Mouse (Mus musculus) embryonic facial prominence, embryonic 10.5 days (tissue): ENCODE data around the gene Pcx. TPM values are rescaled to one million over a fixed set of nuclear protein-coding genes. Genes with fewer than 3 reads are reported as not detected.
A peak's percentile ranks its signal among the peaks of the same experiment; 100 is the strongest.

ENCODE experiments used
- DNase-seq: peaks from one replicate; pipeline ENCODE4 v3.0.0-alpha.2; 2017; ENCODE audit warnings: low spot score
- H3K27ac ChIP-seq: fragments of 300-500 bp; sonication (generic); replicated peaks from 2 replicates; pipeline ENCODE4 v1.5.1; 2016; ENCODE audit warnings: mild to moderate bottlenecking
- H3K27me3 ChIP-seq: fragments of 300-500 bp; sonication (generic); replicated peaks from 2 replicates; pipeline ENCODE4 v1.6.1; 2016; ENCODE audit warnings: low read depth, mild to moderate bottlenecking; ENCODE audit not compliant: poor library complexity, severe bottlenecking
- H3K36me3 ChIP-seq: fragments of 300-500 bp; sonication (generic); replicated peaks from 2 replicates; pipeline ENCODE4 v1.6.1; 2016; ENCODE audit warnings: mild to moderate bottlenecking, moderate library complexity
- H3K4me1 ChIP-seq: fragments of 300-500 bp; sonication (generic); 2 replicates; pipeline ENCODE4 v1.6.1; 2016
- H3K4me3 ChIP-seq: fragments of 300-500 bp; sonication (generic); 2 replicates; pipeline ENCODE4 v1.5.1; 2016; ENCODE audit warnings: mild to moderate bottlenecking, moderate library complexity
- H3K9me3 ChIP-seq: fragments of 300-500 bp; sonication (generic); 2 replicates; pipeline ENCODE4 v1.6.1; 2016; ENCODE audit warnings: mild to moderate bottlenecking
- WGBS: fragments of 180-500 bp; shearing (Covaris S2); methylation state at CpG from one replicate; pipeline ENCODE4 v1.1.7; 2016; 5-methylcytosine and 5-hydroxymethylcytosine counted together
- polyA plus RNA-seq: library from polyadenylated mRNA; unstranded; fragments of >200 nt; fragmentation: Nextera tagmentation; extraction: Ambion mirVana; gene quantifications from 2 replicates; pipeline ENCODE4 v1.2.1, GENCODE M21; 2016

The Pcx gene
- polyA plus RNA-seq, 1 experiment from 2014 or later = 26.8 TPM

- Histone ChIP-seq H3K36me3 (peaks cover 47% of the 10 kb centered on the region), H3K27me3 (no peaks in the 10 kb centered on the region), H3K27ac (no peak overlapping the region), H3K9me3 (no peaks in the 10 kb centered on the region), H3K4me1 (peaks cover 41% of the 10 kb centered on the region), H3K4me3 (peak overlapping the region; percentile 15; the same call in 1 of the 2 replicates)
- DNase-seq = no peak
- 96% methylated on average over 9 of the region's 9 CpGs for WGBS
Observed at GRCm38 (mm10) chr19:4623419-4623818, 113.1 kb downstream of the Pcx start.

GRCm38 (mm10) chr19:4624006-4624405 lies 113.7 kb downstream of the Pcx start:
- H3K36me3 ChIP-seq = peaks cover 47% of the 10 kb centered on the region
- H3K27ac ChIP-seq = no peak overlapping the region
- no peak for DNase-seq
- H3K27me3 ChIP-seq = no peaks in the 10 kb centered on the region
- H3K4me1 ChIP-seq = peaks cover 44% of the 10 kb centered on the region
- peak overlapping the region; percentile 95; the same call in 1 of the 2 replicates for H3K4me3 ChIP-seq
- no peaks in the 10 kb centered on the region for H3K9me3 ChIP-seq
- 95% methylated on average over 12 of the region's 12 CpGs for WGBS

GRCm38 (mm10) chr19:4624406-4625178 lies 114.3 kb downstream of the Pcx start:
- Histone ChIP-seq H3K4me1 (peaks cover 48% of the 10 kb centered on the region), H3K27me3 (no peaks in the 10 kb centered on the region), H3K9me3 (no peaks in the 10 kb centered on the region), H3K36me3 (peaks cover 47% of the 10 kb centered on the region), H3K4me3 (peak overlapping the region; percentile 95), H3K27ac (peak overlapping the region; percentile 97)
- DNase-seq = no peak
- WGBS = 35% methylated on average over 4 of the region's 4 CpGs

- whole genome bisulfite sequencing = under 1% methylated on average over 64 of the region's 64 CpGs
- H3K4me1 ChIP-seq = peaks cover 48% of the 10 kb centered on the region
- peak; percentile 95 for DNase-seq
- peak within 1 kb of the TSS; percentile 97 for H3K27ac ChIP-seq
- no peaks in the 10 kb centered on the region for H3K9me3 ChIP-seq
- peaks cover 42% of the 10 kb centered on the region for H3K36me3 ChIP-seq
- H3K27me3 ChIP-seq = no peaks in the 10 kb centered on the region
- H3K4me3 ChIP-seq = peak within 1 kb of the TSS; percentile 95
Observed at GRCm38 (mm10) chr19:4625179-4625828, 115.0 kb downstream of the Pcx start, which contains the start of gene Rce1. Gene Rce1, minus strand, starts transcription at chr19:4625641.

GRCm38 (mm10) chr19:4625829-4626535 lies 115.7 kb downstream of the Pcx start:
- no peak for DNase-seq
- H3K9me3 ChIP-seq = no peaks in the 10 kb centered on the region
- no peaks in the 10 kb centered on the region for H3K27me3 ChIP-seq
- 2% methylated on average over 35 of the region's 35 CpGs for WGBS
- H3K4me1 ChIP-seq = peaks cover 48% of the 10 kb centered on the region
- peak overlapping the region; percentile 97 for H3K27ac ChIP-seq
- H3K4me3 ChIP-seq = peak overlapping the region; percentile 95
- H3K36me3 ChIP-seq = peaks cover 36% of the 10 kb centered on the region

- H3K4me1 ChIP-seq = peaks cover 47% of the 10 kb centered on the region
- H3K36me3 ChIP-seq = peaks cover 7% of the 10 kb centered on the region
- peak overlapping the region; percentile 40 for H3K27ac ChIP-seq
- DNase-seq = peak; percentile 80
- H3K27me3 ChIP-seq = no peaks in the 10 kb centered on the region
- WGBS = 0% methylated on average over 1 of the region's 1 CpGs
- no peak overlapping the region for H3K4me3 ChIP-seq
- no peaks in the 10 kb centered on the region for H3K9me3 ChIP-seq
Observed at GRCm38 (mm10) chr19:4628819-4629218, 118.5 kb downstream of the Pcx start.

GRCm38 (mm10) chr19:4635986-4636385 lies 125.7 kb downstream of the Pcx start:
- Histone ChIP-seq H3K27me3 (no peaks in the 10 kb centered on the region), H3K27ac (no peak overlapping the region), H3K4me1 (no peaks in the 10 kb centered on the region), H3K4me3 (no peak overlapping the region), H3K36me3 (no peaks in the 10 kb centered on the region), H3K9me3 (no peaks in the 10 kb centered on the region)
- DNase-seq = no peak
- WGBS = 67% methylated on average over 4 of the region's 4 CpGs

- Histone ChIP-seq H3K36me3 (no peaks in the 10 kb centered on the region), H3K27me3 (0 out of 2 replicates have a peak, but pooled peaks cover 3% of the 10 kb centered on the region), H3K27ac (no peak overlapping the region), H3K4me1 (no peaks in the 10 kb centered on the region), H3K4me3 (no peak overlapping the region), H3K9me3 (no peaks in the 10 kb centered on the region)
- WGBS = 40% methylated on average over 10 of the region's 10 CpGs
- DNase-seq = peak; percentile 44
Observed at GRCm38 (mm10) chr19:4644271-4644670, 134.0 kb downstream of the Pcx start.

- H3K36me3 ChIP-seq = no peaks in the 10 kb centered on the region
- 0 out of 2 replicates have a peak, but pooled peaks cover 3% of the 10 kb centered on the region for H3K27me3 ChIP-seq
- H3K27ac ChIP-seq = no peak overlapping the region
- no peaks in the 10 kb centered on the region for H3K4me1 ChIP-seq
- WGBS = 81% methylated on average over 11 of the region's 11 CpGs
- H3K9me3 ChIP-seq = no peaks in the 10 kb centered on the region
- no peak overlapping the region for H3K4me3 ChIP-seq
- DNase-seq = no peak
Observed at GRCm38 (mm10) chr19:4646917-4647492, 136.7 kb downstream of the Pcx start.

- Histone ChIP-seq H3K4me3 (no peak overlapping the region), H3K9me3 (no peaks in the 10 kb centered on the region), H3K36me3 (no peaks in the 10 kb centered on the region), H3K27ac (no peak overlapping the region), H3K27me3 (no peaks in the 10 kb centered on the region), H3K4me1 (no peaks in the 10 kb centered on the region)
- WGBS = 87% methylated on average over 5 of the region's 5 CpGs
- no peak for DNase-seq
Observed at GRCm38 (mm10) chr19:4658156-4658555, 147.9 kb downstream of the Pcx start.

- no peak for DNase-seq
- H3K4me1 ChIP-seq = no peaks in the 10 kb centered on the region
Observed at GRCm38 (mm10) chr19:4666815-4667214, 156.5 kb downstream of the Pcx start.

GRCm38 (mm10) chr19:4670776-4671175 lies 160.5 kb downstream of the Pcx start:
- WGBS = 85% methylated on average over 4 of the region's 4 CpGs
- H3K4me3 ChIP-seq = no peak overlapping the region
- DNase-seq = no peak
- H3K36me3 ChIP-seq = no peaks in the 10 kb centered on the region
- H3K27me3 ChIP-seq = no peaks in the 10 kb centered on the region
- H3K4me1 ChIP-seq = no peaks in the 10 kb centered on the region
- no peak overlapping the region for H3K27ac ChIP-seq
- H3K9me3 ChIP-seq = no peaks in the 10 kb centered on the region

More at GRCm38 (mm10) chr19:4666815-4667214, 156.5 kb downstream of the Pcx start:
- H3K9me3 ChIP-seq = no peaks in the 10 kb centered on the region
- H3K36me3 ChIP-seq = no peaks in the 10 kb centered on the region
- H3K4me3 ChIP-seq = no peak overlapping the region
- H3K27me3 ChIP-seq = no peaks in the 10 kb centered on the region
- H3K27ac ChIP-seq = no peak overlapping the region
